Mouse (Mus musculus): ENCODE measurements around the gene Tgfbi.

The Tgfbi gene

GRCm38 (mm10) chr13:56609103-56609856 lies at the start of gene Tgfbi:
Gene Tgfbi, plus strand, starts transcription at chr13:56609523.
- peak; percentile 81 for DNase-seq

- no peak for DNase-seq
Observed at GRCm38 (mm10) chr13:56559841-56560370, 49.4 kb upstream of the Tgfbi start.

GRCm38 (mm10) chr13:56561129-56561528 lies 48.2 kb upstream of the Tgfbi start:
- peak; percentile 59 for DNase-seq

GRCm38 (mm10) chr13:56563075-56563474 lies 46.2 kb upstream of the Tgfbi start:
- peak; percentile 77 for DNase-seq

- peak; percentile 42 for DNase-seq
Observed at GRCm38 (mm10) chr13:56566336-56566735, 43.0 kb upstream of the Tgfbi start.

GRCm38 (mm10) chr13:56571645-56572044 lies 37.7 kb upstream of the Tgfbi start:
- no peak for DNase-seq

GRCm38 (mm10) chr13:56575074-56575473 lies 34.2 kb upstream of the Tgfbi start:
- DNase-seq = no peak

GRCm38 (mm10) chr13:56575701-56576321 lies 33.5 kb upstream of the Tgfbi start:
- peak; percentile 87 for DNase-seq

- no peak for DNase-seq
Observed at GRCm38 (mm10) chr13:56578097-56578496, 31.2 kb upstream of the Tgfbi start.

GRCm38 (mm10) chr13:56580450-56580849 lies 28.9 kb upstream of the Tgfbi start:
- no peak for DNase-seq

- DNase-seq = no peak
Observed at GRCm38 (mm10) chr13:56581512-56581911, 27.8 kb upstream of the Tgfbi start.

- peak; percentile 74 for DNase-seq
Observed at GRCm38 (mm10) chr13:56581961-56582434, 27.3 kb upstream of the Tgfbi start.

GRCm38 (mm10) chr13:56582720-56583119 lies 26.6 kb upstream of the Tgfbi start:
- DNase-seq = no peak

- no peak for DNase-seq
Observed at GRCm38 (mm10) chr13:56586046-56586445, 23.3 kb upstream of the Tgfbi start.

GRCm38 (mm10) chr13:56588454-56589117 lies 20.7 kb upstream of the Tgfbi start:
- no peak for DNase-seq

- DNase-seq = no peak
Observed at GRCm38 (mm10) chr13:56590202-56590601, 19.1 kb upstream of the Tgfbi start.

- no peak for DNase-seq
Observed at GRCm38 (mm10) chr13:56591191-56591590, 18.1 kb upstream of the Tgfbi start.

GRCm38 (mm10) chr13:56591939-56592338 lies 17.4 kb upstream of the Tgfbi start:
- DNase-seq = no peak

- no peak for DNase-seq
Observed at GRCm38 (mm10) chr13:56593196-56593595, 16.1 kb upstream of the Tgfbi start.

- peak; percentile 62 for DNase-seq
Observed at GRCm38 (mm10) chr13:56593961-56594391, 15.3 kb upstream of the Tgfbi start.

- peak; percentile 47 for DNase-seq
Observed at GRCm38 (mm10) chr13:56595246-56595645, 14.1 kb upstream of the Tgfbi start.

- no peak for DNase-seq
Observed at GRCm38 (mm10) chr13:56597296-56597695, 12.0 kb upstream of the Tgfbi start.

Data from kidney, postnatal 10 days (tissue).